Mouse (Mus musculus) midbrain, postnatal 0 days (tissue): Measurements from ENCODE around the gene 3110018I06Rik. TPM values are rescaled to one million over a fixed set of nuclear protein-coding genes. Genes with fewer than 3 reads are reported as not detected.

ENCODE experiments used
- ATAC-seq: fragments of 200-750 bp; cut with Nextera tagmentation; 2 replicates; pipeline ENCODE4 v1.8.0; 2017; ENCODE audit warnings: moderate number of reproducible peaks, mild to moderate bottlenecking, moderate TSS enrichment, moderate library complexity; ENCODE audit not compliant: low FRiP score
- DNase-seq: peaks from one replicate; pipeline ENCODE4 v3.0.0-alpha.2; 2015; ENCODE audit warnings: low spot score
- H3K27ac ChIP-seq: fragments of 300-500 bp; sonication (generic); 2 replicates; pipeline ENCODE4 v1.5.1; 2014; ENCODE audit warnings: low read depth, mild to moderate bottlenecking, low read length, mixed read lengths
- H3K27me3 ChIP-seq: fragments of 300-500 bp; sonication (generic); 2 replicates; pipeline ENCODE4 v1.6.1; 2014; ENCODE audit warnings: low read length, control low read depth, mixed read lengths; ENCODE audit not compliant: insufficient read depth
- H3K36me3 ChIP-seq: fragments of 300-500 bp; sonication (generic); 2 replicates; pipeline ENCODE4 v1.6.1; 2014; ENCODE audit warnings: low read length, control low read depth, mixed read lengths; ENCODE audit not compliant: insufficient read depth
- H3K4me1 ChIP-seq: fragments of 300-500 bp; sonication (generic); 2 replicates; pipeline ENCODE4 v1.6.1; 2014; ENCODE audit warnings: mild to moderate bottlenecking, control low read depth, antibody characterized with exemption, low read length, mixed read lengths; ENCODE audit not compliant: insufficient read depth
- H3K4me2 ChIP-seq: fragments of 300-500 bp; sonication (generic); 2 replicates; pipeline ENCODE4 v1.6.1; 2014; ENCODE audit warnings: low read depth, mild to moderate bottlenecking, low read length, mixed read lengths; ENCODE audit not compliant: poor library complexity, severe bottlenecking
- H3K4me3 ChIP-seq: fragments of 300-500 bp; sonication (generic); 2 replicates; pipeline ENCODE4 v1.5.1; 2014; ENCODE audit warnings: low read depth, mild to moderate bottlenecking, low read length, moderate library complexity
- H3K9ac ChIP-seq: fragments of 300-500 bp; sonication (generic); replicated peaks from 2 replicates; pipeline ENCODE4 v1.6.1; 2014; ENCODE audit warnings: mild to moderate bottlenecking, low read length, moderate library complexity, mixed read lengths; ENCODE audit not compliant: poor library complexity, severe bottlenecking
- H3K9me3 ChIP-seq: fragments of 300-500 bp; sonication (generic); 2 replicates; pipeline ENCODE4 v1.6.1; 2016; ENCODE audit warnings: low read length, control low read depth
- CTCF ChIP-seq: IDR thresholded peaks from 2 replicates; pipeline ENCODE4 v1.5.1; 2016; ENCODE audit warnings: antibody characterized with exemption, mild to moderate bottlenecking
- whole genome bisulfite sequencing: fragments of 180-500 bp; shearing (Covaris S2); extraction: QIAGEN DNeasy Blood & Tissue Kit; methylation state at CpG from one replicate; pipeline ENCODE4 v1.1.7; 2014; 5-methylcytosine and 5-hydroxymethylcytosine counted together
- polyA plus RNA-seq: library from polyadenylated mRNA; unstranded; fragments of >200 nt; fragmentation: Nextera tagmentation; extraction: Ambion mirVana; gene quantifications from 2 replicates; pipeline ENCODE4 v1.2.1, GENCODE M21; 2015
- total RNA-seq: library from RNA; depleted of rRNA; stranded (reverse); fragments of >200 nt; gene quantifications from 2 replicates; pipeline ENCODE4 v1.2.3, GENCODE M21; 2014

3110018I06Rik gene
- total and polyA plus RNA-seq, 2 experiments from 2014 or later, result not detected

- H3K4me2 ChIP-seq, result no peak overlapping the region
- H3K27ac ChIP-seq, result no peak overlapping the region
- H3K4me1 ChIP-seq, result 0 out of 2 replicates have a peak, but pooled peaks cover 6% of the 10 kb centered on the region
- H3K4me3 ChIP-seq, result no peak overlapping the region
- TF ChIP-seq CTCF, result no peak
- no peaks in the 10 kb centered on the region for H3K9me3 ChIP-seq
- 92% methylated on average over 3 of the region's 3 CpGs for WGBS
- H3K36me3 ChIP-seq, result no peaks in the 10 kb centered on the region
- DNase-seq (no peak), ATAC-seq (no peak)
- H3K9ac ChIP-seq, result no peak overlapping the region
- no peaks in the 10 kb centered on the region for H3K27me3 ChIP-seq
Observed at GRCm38 (mm10) chr12:107520941-107521340, 32.5 kb downstream of the 3110018I06Rik start.

- Histone ChIP-seq H3K4me1 (no peaks in the 10 kb centered on the region), H3K9me3 (no peaks in the 10 kb centered on the region), H3K27ac (no peak overlapping the region), H3K36me3 (no peaks in the 10 kb centered on the region), H3K4me2 (no peak overlapping the region), H3K27me3 (no peaks in the 10 kb centered on the region), H3K9ac (no peak overlapping the region), H3K4me3 (no peak overlapping the region)
- no peak for TF ChIP-seq CTCF
- no peak for DNase-seq
- 12% methylated on average over 1 of the region's 1 CpGs for WGBS
- ATAC-seq, result no peak
Observed at GRCm38 (mm10) chr12:107528346-107528880, 40.0 kb downstream of the 3110018I06Rik start.

- ATAC-seq, result no peak
- H3K9me3 ChIP-seq, result no peaks in the 10 kb centered on the region
- H3K4me1 ChIP-seq, result no peaks in the 10 kb centered on the region
- no peaks in the 10 kb centered on the region for H3K27me3 ChIP-seq
- 57% methylated on average over 7 of the region's 7 CpGs for WGBS
- no peak for TF ChIP-seq CTCF
- no peaks in the 10 kb centered on the region for H3K36me3 ChIP-seq
- no peak overlapping the region for H3K9ac ChIP-seq
- no peak overlapping the region for H3K4me3 ChIP-seq
- H3K27ac ChIP-seq, result no peak overlapping the region
- DNase-seq, result peak; percentile 35
- H3K4me2 ChIP-seq, result no peak overlapping the region
Observed at GRCm38 (mm10) chr12:107532871-107533270, 44.4 kb downstream of the 3110018I06Rik start.
